Mouse (Mus musculus): ENCODE results near the gene Il22ra1. TPM values are rescaled to one million over a fixed set of nuclear protein-coding genes. Genes with fewer than 3 reads are reported as not detected.
"Not testable (repeated sequence)": the region's sequence is repeated elsewhere in the genome, so short reads cannot be mapped to it uniquely, and the experiment has no call there.

Il22ra1 gene
- polyA plus RNA-seq, 1 experiment from 2014 or later, result not detected

GRCm38 (mm10) chr4:135709621-135710020 lies 18.4 kb upstream of the Il22ra1 start:
- no peak overlapping the region for H3K4me2 ChIP-seq (ENCODE audit: low read length)
- 68% methylated on average over 11 of the region's 11 CpGs for WGBS
- no peaks in the 10 kb centered on the region for H3K36me3 ChIP-seq (ENCODE audit: control insufficient read depth, insufficient read depth, low read length)
- H3K4me3 ChIP-seq (ENCODE audit: control insufficient read depth in 1 of 2, insufficient read depth in 1 of 2, low read depth in 1 of 2, low read length in 2 of 2), result no peak overlapping the region
- no peaks in the 10 kb centered on the region for H3K27me3 ChIP-seq (ENCODE audit: control insufficient read depth, insufficient read depth, low read length)
- H3K9me3 ChIP-seq (ENCODE audit: control insufficient read depth, low read length), result 0 out of 2 replicates have a peak, but pooled peaks cover 2% of the 10 kb centered on the region
- no peak overlapping the region for H3K27ac ChIP-seq (replicated peaks in 1 of 2; ENCODE audit: control insufficient read depth in 1 of 2, insufficient read depth in 1 of 2, low read depth in 2 of 2, low read length in 2 of 2)
- no peak for ATAC-seq (ENCODE audit: insufficient number of reproducible peaks, insufficient read depth, low FRiP score, low read depth)
- H3K4me1 ChIP-seq (ENCODE audit: control insufficient read depth in 2 of 2, insufficient read depth in 2 of 2, low read length in 2 of 2), result no peaks in the 10 kb centered on the region
- H3K9ac ChIP-seq (ENCODE audit: low read length), result no peak overlapping the region

- H3K4me1 ChIP-seq (ENCODE audit: control insufficient read depth in 2 of 2, insufficient read depth in 2 of 2, low read length in 2 of 2), result no peaks in the 10 kb centered on the region
- no peak overlapping the region for H3K9ac ChIP-seq (ENCODE audit: low read length)
- H3K4me3 ChIP-seq (ENCODE audit: control insufficient read depth in 1 of 2, insufficient read depth in 1 of 2, low read depth in 1 of 2, low read length in 2 of 2), result no peak overlapping the region
- H3K27ac ChIP-seq (replicated peaks in 1 of 2; ENCODE audit: control insufficient read depth in 1 of 2, insufficient read depth in 1 of 2, low read depth in 2 of 2, low read length in 2 of 2), result no peak overlapping the region
- no peak for ATAC-seq (ENCODE audit: insufficient number of reproducible peaks, insufficient read depth, low FRiP score, low read depth)
- 0 out of 2 replicates have a peak, but pooled peaks cover 6% of the 10 kb centered on the region for H3K9me3 ChIP-seq (ENCODE audit: control insufficient read depth, low read length)
- no peaks in the 10 kb centered on the region for H3K36me3 ChIP-seq (ENCODE audit: control insufficient read depth, insufficient read depth, low read length)
- no peak overlapping the region for H3K4me2 ChIP-seq (ENCODE audit: low read length)
- no peaks in the 10 kb centered on the region for H3K27me3 ChIP-seq (ENCODE audit: control insufficient read depth, insufficient read depth, low read length)
- WGBS, result 29% methylated on average over 3 of the region's 3 CpGs
These were observed 17.6 kb upstream of the Il22ra1 start for GRCm38 (mm10) chr4:135710392-135710791.

GRCm38 (mm10) chr4:135714776-135715175 lies 13.2 kb upstream of the Il22ra1 start:
- no peak overlapping the region for H3K4me2 ChIP-seq (ENCODE audit: low read length)

GRCm38 (mm10) chr4:135716438-135716837 lies 11.5 kb upstream of the Il22ra1 start:
- not testable (repeated sequence) for H3K36me3 ChIP-seq (ENCODE audit: control insufficient read depth, insufficient read depth, low read length); ATAC-seq (ENCODE audit: insufficient number of reproducible peaks, insufficient read depth, low FRiP score, low read depth); H3K4me1 ChIP-seq (ENCODE audit: control insufficient read depth in 2 of 2, insufficient read depth in 2 of 2, low read length in 2 of 2); H3K9ac ChIP-seq (ENCODE audit: low read length); H3K4me2 ChIP-seq (ENCODE audit: low read length); H3K4me3 ChIP-seq (ENCODE audit: control insufficient read depth in 1 of 2, insufficient read depth in 1 of 2, low read depth in 1 of 2, low read length in 2 of 2); H3K27ac ChIP-seq (replicated peaks in 1 of 2; ENCODE audit: control insufficient read depth in 1 of 2, insufficient read depth in 1 of 2, low read depth in 2 of 2, low read length in 2 of 2); H3K27me3 ChIP-seq (ENCODE audit: control insufficient read depth, insufficient read depth, low read length)
- WGBS, result 92% methylated on average over 11 of the region's 11 CpGs
- H3K9me3 ChIP-seq (ENCODE audit: control insufficient read depth, low read length), result peaks cover 14% of the 10 kb centered on the region

More at GRCm38 (mm10) chr4:135714776-135715175, 13.2 kb upstream of the Il22ra1 start:
- Histone ChIP-seq H3K9ac (ENCODE audit: low read length) (no peak overlapping the region), H3K9me3 (ENCODE audit: control insufficient read depth, low read length) (peaks cover 9% of the 10 kb centered on the region; the same call in 1 of the 2 replicates), H3K27ac (replicated peaks in 1 of 2; ENCODE audit: control insufficient read depth in 1 of 2, insufficient read depth in 1 of 2, low read depth in 2 of 2, low read length in 2 of 2) (no peak overlapping the region), H3K27me3 (ENCODE audit: control insufficient read depth, insufficient read depth, low read length) (no peaks in the 10 kb centered on the region), H3K4me3 (ENCODE audit: control insufficient read depth in 1 of 2, insufficient read depth in 1 of 2, low read depth in 1 of 2, low read length in 2 of 2) (no peak overlapping the region), H3K36me3 (ENCODE audit: control insufficient read depth, insufficient read depth, low read length) (no peaks in the 10 kb centered on the region), H3K4me1 (ENCODE audit: control insufficient read depth in 2 of 2, insufficient read depth in 2 of 2, low read length in 2 of 2) (no peaks in the 10 kb centered on the region)
- no peak for ATAC-seq (ENCODE audit: insufficient number of reproducible peaks, insufficient read depth, low FRiP score, low read depth)
- WGBS, result 62% methylated on average over 8 of the region's 8 CpGs

- Histone ChIP-seq H3K4me2 (ENCODE audit: low read length) (no peak overlapping the region), H3K4me3 (ENCODE audit: control insufficient read depth in 1 of 2, insufficient read depth in 1 of 2, low read depth in 1 of 2, low read length in 2 of 2) (no peak overlapping the region), H3K27ac (replicated peaks in 1 of 2; ENCODE audit: control insufficient read depth in 1 of 2, insufficient read depth in 1 of 2, low read depth in 2 of 2, low read length in 2 of 2) (no peak overlapping the region), H3K9ac (ENCODE audit: low read length) (no peak overlapping the region), H3K27me3 (ENCODE audit: control insufficient read depth, insufficient read depth, low read length) (no peaks in the 10 kb centered on the region), H3K9me3 (ENCODE audit: control insufficient read depth, low read length) (peaks cover 12% of the 10 kb centered on the region), H3K36me3 (ENCODE audit: control insufficient read depth, insufficient read depth, low read length) (no peaks in the 10 kb centered on the region), H3K4me1 (ENCODE audit: control insufficient read depth in 2 of 2, insufficient read depth in 2 of 2, low read length in 2 of 2) (peaks cover 3 to 7% of the 10 kb centered on the region in 2 experiments; a peak in 3 of 4 replicates)
- no peak for ATAC-seq (ENCODE audit: insufficient number of reproducible peaks, insufficient read depth, low FRiP score, low read depth)
- WGBS, result 71% methylated on average over 17 of the region's 17 CpGs
These were observed 5.3 kb upstream of the Il22ra1 start for GRCm38 (mm10) chr4:135722540-135723290.

- Histone ChIP-seq H3K27me3 (ENCODE audit: control insufficient read depth, insufficient read depth, low read length) (no peaks in the 10 kb centered on the region), H3K36me3 (ENCODE audit: control insufficient read depth, insufficient read depth, low read length) (no peaks in the 10 kb centered on the region), H3K4me2 (ENCODE audit: low read length) (no peak overlapping the region), H3K9ac (ENCODE audit: low read length) (no peak overlapping the region), H3K9me3 (ENCODE audit: control insufficient read depth, low read length) (0 out of 2 replicates have a peak, but pooled peaks cover 4% of the 10 kb centered on the region), H3K4me3 (ENCODE audit: control insufficient read depth in 1 of 2, insufficient read depth in 1 of 2, low read depth in 1 of 2, low read length in 2 of 2) (no peak overlapping the region), H3K27ac (replicated peaks in 1 of 2; ENCODE audit: control insufficient read depth in 1 of 2, insufficient read depth in 1 of 2, low read depth in 2 of 2, low read length in 2 of 2) (no peak overlapping the region), H3K4me1 (ENCODE audit: control insufficient read depth in 2 of 2, insufficient read depth in 2 of 2, low read length in 2 of 2) (peaks cover 9 to 14% of the 10 kb centered on the region in 2 experiments)
- no peak for ATAC-seq (ENCODE audit: insufficient number of reproducible peaks, insufficient read depth, low FRiP score, low read depth)
- WGBS, result 63% methylated on average over 11 of the region's 11 CpGs
These were observed 1.6 kb upstream of the Il22ra1 start for GRCm38 (mm10) chr4:135726416-135726815.

GRCm38 (mm10) chr4:135730204-135730603 lies 2.2 kb downstream of the Il22ra1 start:
- Histone ChIP-seq H3K9ac (ENCODE audit: low read length) (no peak overlapping the region), H3K27me3 (ENCODE audit: control insufficient read depth, insufficient read depth, low read length) (no peaks in the 10 kb centered on the region), H3K9me3 (ENCODE audit: control insufficient read depth, low read length) (no peaks in the 10 kb centered on the region), H3K4me1 (ENCODE audit: control insufficient read depth in 2 of 2, insufficient read depth in 2 of 2, low read length in 2 of 2) (peaks cover 9 to 14% of the 10 kb centered on the region in 2 experiments), H3K36me3 (ENCODE audit: control insufficient read depth, insufficient read depth, low read length) (no peaks in the 10 kb centered on the region), H3K4me2 (ENCODE audit: low read length) (no peak overlapping the region), H3K27ac (replicated peaks in 1 of 2; ENCODE audit: control insufficient read depth in 1 of 2, insufficient read depth in 1 of 2, low read depth in 2 of 2, low read length in 2 of 2) (no peak overlapping the region), H3K4me3 (ENCODE audit: control insufficient read depth in 1 of 2, insufficient read depth in 1 of 2, low read depth in 1 of 2, low read length in 2 of 2) (no peak overlapping the region)
- WGBS, result 85% methylated on average over 9 of the region's 9 CpGs
- no peak for ATAC-seq (ENCODE audit: insufficient number of reproducible peaks, insufficient read depth, low FRiP score, low read depth)

Data from heart, embryonic 14.5 days (tissue).